Mouse (Mus musculus): ENCODE measurements around the gene Usp17lb.
"Not testable (repeated sequence)": the region's sequence is repeated elsewhere in the genome, so short reads cannot be mapped to it uniquely, and the experiment has no call there.

Gene Usp17lb

DNA sequence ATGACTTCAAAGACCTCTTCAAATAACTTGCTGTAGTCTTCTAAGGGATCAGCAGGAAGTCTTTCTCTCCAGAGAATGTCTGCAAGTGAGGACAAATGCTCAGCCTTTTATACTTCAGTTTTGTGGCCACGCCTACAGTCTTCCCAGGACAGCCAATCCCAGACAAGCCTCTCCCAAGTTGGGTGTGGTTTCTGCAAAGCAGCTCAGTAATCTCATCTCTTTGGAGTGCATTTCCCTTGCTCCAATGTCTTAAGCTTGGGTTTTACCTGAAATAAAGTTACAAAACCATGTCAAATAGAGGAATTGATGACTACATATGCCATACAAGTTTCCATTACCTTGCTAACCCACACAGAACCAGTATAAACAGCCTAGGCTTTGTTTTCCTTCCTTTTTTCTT lies at the start of gene Usp17lb:
Usp17lb (minus strand) TSS at position 101 of the 400 bp plus-strand sequence.
- no peak for DNase-seq

DNA sequence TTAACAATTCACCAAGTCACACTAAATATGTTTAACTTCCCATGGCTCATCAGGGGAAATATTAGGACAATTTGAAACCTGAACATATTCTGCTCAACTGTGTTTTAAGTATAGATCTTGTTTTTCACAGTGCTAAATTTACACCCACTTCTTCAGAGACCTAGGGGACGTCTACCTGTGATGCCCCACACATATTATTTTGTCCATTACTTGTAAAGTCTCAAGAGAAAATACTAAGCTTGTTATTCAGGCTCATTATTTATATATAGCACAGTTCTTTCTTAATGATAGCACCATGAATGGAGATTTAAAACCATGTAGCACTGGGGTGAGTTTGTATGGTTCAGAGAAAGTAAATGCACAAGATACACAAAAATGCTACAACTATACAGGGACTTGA lies 35.3 kb upstream of the Usp17lb start, which contains the start of gene Olfr665:
Olfr665 (plus strand) TSS at position 301 of the 400 bp plus-strand sequence.
- no peak for DNase-seq

GRCm38 (mm10) chr7:104861381-104861780 lies 19.0 kb upstream of the Usp17lb start:
- no peak for DNase-seq

GRCm38 (mm10) chr7:104857683-104858082 lies 15.3 kb upstream of the Usp17lb start:
- no peak for DNase-seq

- DNase-seq = not testable (repeated sequence)
These were observed 14.3 kb upstream of the Usp17lb start, which contains the start of gene Usp17la for GRCm38 (mm10) chr7:104856709-104857108. Usp17la (plus strand) TSS chr7:104857009.

GRCm38 (mm10) chr7:104855248-104855750 lies 12.9 kb upstream of the Usp17lb start:
- DNase-seq = no peak

DNA sequence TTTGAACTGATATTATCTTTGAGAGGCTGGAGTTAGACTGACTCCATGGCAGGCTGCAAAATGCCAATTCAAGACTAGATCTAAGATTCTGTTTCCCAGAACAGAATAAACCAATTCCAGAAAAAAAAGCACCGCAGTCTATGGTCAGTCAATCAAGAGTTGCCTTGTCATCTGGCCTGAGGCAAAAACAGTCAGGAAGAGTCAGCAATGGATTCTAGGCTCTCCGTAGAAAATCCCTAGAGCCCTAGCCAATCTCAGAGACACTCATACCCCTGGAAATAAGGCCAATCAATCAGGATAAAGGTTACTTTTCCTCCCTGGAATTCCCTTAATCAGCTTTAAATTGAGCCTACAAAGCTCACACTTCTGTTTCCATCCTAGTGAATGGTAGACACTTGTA lies 9.1 kb upstream of the Usp17lb start:
- DNase-seq = not testable (repeated sequence)

DNA sequence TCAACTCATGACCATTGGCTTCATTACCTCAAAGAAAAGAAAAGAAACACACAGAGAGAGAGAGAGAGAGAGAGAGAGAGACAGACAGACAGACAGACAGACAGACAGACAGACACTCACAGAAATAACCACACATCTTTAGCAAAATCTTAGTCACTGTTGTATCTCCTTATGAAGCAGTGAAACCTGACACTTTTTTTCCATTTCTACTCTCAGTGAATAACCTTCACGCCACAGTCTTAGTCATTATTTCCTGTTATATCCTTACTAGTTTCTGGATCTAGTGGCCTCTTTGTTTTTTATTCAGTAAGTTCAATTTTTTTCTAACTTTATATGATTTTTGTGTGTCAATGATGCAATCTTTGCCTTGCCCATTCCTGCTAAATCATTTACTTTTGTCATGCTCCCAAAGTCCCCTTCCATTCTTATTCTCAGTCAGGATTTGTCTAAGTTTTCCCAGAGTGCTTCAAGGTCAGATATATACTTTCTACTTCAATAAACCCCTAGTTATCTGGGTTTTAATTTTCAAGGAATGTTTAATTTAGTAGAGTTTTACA lies 1.4 kb upstream of the Usp17lb start:
- no peak for DNase-seq

DNA sequence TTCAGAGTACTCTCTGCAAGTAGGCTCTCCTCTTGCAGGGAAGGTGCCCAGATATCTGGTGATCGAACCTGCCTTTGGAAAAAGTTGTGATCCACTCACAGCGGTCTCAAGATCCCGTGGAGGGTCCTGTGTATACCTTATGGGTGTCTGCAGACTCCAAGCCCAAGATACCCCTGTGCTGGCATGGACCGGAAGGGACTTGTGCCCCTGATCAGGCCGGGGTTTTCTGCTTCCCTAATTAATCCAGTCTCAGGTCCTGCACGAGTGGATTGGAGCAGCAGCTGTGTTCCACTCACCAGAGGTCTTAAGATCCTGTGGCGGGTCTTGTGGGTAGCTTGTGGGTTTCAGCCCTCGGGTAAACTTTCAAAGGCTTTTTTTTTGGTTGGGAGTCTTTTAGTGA lies 32.1 kb downstream of the Usp17lb start:
- DNase-seq = not testable (repeated sequence)

- DNase-seq = no peak
These were observed 51.6 kb downstream of the Usp17lb start for GRCm38 (mm10) chr7:104790796-104791195.

All from right cerebral cortex, postnatal 4 days (tissue).